Mouse (Mus musculus): Measurements from ENCODE around the gene Gas2.

Gas2 gene

GRCm38 (mm10) chr7:51880121-51880520, 18.3 kb downstream of the Gas2 start:
- DNase-seq (ENCODE audit: low spot score in 2 of 2): no peak

GRCm38 (mm10) chr7:51885345-51885744, 23.5 kb downstream of the Gas2 start:
- no peak for DNase-seq (ENCODE audit: low spot score in 2 of 2)

- DNase-seq (ENCODE audit: low spot score in 2 of 2): no peak
Observed at GRCm38 (mm10) chr7:51887678-51888567, 26.1 kb downstream of the Gas2 start.

- DNase-seq (ENCODE audit: low spot score in 2 of 2): no peak
Observed at GRCm38 (mm10) chr7:51889601-51890000, 27.8 kb downstream of the Gas2 start.

DNA sequence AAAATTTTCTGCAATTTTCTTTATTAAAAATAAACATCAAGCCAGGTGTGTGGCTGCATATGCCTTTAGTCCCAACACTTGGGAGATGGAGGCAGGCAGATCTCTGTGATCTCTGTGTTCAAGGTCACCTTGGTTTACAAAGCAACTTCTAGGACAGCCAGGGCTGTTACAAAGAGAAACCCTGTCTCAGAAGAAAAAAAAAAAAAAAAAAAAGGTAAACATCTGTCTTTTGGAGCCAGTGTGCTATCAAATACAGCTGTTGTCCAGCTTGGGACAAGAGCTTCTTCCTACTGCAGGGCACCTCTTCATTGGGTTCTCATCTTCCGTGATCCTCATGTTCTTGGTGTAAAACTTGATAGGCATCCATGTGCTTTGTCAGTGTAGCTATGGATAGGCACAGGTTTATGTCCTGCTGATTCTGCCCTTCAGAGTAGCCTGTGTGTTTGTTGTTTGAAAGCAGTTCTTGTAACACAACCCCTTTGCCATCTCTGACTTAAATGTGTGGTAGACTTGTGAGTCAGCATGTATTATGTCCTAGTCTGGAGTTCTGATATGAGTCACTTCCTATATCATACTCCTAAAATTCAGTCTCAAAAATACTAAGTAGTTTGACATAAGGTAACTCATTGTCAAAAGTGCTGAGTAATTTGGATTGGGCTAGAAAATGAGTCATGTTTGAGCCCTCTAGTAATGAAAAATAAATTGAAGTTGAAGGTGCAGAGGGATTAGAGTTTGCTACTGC, 30.6 kb downstream of the Gas2 start:
- no peak for DNase-seq (ENCODE audit: low spot score in 2 of 2)

GRCm38 (mm10) chr7:51893008-51893407, 31.2 kb downstream of the Gas2 start:
- DNase-seq (ENCODE audit: low spot score in 2 of 2): no peak

DNA sequence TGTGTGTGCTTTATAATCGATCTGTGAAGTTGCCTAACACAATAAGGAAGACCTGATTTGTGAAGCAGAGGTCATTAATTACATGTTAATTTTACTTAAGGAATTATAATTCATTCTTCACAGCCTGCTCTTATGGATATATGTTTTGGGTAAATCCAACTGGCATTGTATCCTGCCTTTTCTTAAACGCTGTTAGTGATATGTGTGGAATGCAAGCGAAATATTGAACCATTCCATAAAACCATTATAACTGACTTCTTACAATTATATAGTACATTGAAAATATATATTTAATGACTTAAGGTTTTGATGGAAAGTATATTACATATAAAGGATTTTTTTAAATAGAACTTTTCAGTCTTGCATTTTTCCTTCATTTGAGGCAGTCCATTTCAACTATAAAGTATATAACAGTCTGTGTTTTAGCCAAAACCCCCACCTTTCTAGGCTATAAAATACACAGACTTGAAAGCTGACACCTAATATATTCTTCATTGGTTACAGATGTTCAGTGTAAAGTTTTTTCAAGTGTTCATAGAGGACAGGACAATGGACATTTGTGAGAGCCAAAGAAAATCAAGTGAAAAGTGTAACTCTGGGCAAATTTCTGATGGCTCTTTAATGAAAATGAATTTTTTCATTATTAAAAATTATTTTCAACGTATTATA, 32.5 kb downstream of the Gas2 start:
- DNase-seq (ENCODE audit: low spot score in 2 of 2): no peak

DNA sequence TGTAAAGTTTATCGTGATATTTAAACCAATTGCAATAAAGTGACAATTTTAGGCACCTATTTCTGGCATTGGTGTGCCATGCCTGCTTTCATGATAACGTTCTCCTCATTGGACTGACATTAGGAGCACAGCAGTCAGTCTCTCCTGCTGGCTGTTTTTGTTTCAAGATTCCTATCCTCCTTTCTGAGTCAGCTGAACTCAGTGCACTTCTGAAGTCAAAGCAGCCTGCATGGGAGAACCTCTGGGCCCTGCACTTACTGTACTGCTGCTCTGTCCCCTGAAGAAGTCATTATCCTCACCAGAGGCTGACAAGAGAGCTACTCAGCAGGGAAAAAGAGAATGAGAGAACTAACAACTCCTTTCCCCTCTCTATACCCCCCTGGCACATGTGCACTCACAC, 33.1 kb downstream of the Gas2 start:
- no peak for DNase-seq (ENCODE audit: low spot score in 2 of 2)

DNA sequence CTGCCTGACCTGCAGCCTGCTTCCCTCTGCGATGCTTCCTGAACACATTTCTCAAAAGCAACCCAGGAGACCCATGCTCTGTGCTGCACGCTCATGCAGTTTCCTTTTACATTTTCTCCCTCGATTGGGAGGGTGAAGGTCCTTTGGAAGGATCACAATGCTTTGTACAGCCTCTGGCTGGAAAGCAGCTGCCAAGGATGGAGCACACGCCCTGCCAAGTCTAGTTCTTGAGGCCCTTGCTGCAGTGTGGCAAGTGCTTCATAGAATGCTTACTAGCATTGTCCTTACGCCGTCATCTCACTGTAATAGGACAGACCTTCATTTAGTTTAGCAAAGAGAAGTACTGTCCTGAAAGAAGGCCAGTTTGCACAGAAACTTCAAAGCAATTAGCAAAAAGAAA, 37.3 kb downstream of the Gas2 start:
- DNase-seq (ENCODE audit: low spot score in 2 of 2): no peak

DNA sequence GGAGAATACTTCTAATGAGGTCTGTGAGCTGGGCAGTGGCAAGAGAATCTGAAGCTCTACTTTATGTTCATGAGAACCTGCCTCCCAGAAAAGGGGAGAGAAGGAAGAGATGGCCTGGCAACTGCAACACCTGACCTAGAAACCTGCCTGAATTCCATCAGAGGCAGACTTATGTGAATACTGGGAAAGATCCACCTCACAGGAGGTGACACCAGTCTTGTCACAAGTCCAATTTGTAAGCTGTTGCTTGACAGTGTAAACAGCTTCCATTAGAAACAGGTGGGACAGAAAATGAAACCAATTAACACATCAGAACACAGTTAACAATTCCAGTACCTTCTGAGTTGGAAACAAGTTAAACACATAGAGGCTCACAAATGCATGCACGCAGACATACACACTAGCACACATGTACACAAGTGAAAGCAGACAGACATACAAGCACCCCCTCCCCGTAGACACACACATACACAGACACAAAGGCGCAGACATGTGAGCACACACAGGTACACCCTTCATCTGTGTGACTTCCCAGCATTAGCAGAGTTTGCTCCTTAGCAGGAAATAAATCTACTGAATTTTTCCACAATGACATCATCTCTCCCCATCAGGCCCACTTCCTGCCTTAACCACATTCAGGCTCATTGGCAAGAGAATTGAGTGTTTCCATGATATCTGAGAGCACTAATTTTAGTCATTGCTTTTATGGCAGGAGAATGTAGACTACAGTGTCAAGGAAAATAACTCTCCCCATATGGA, 51.7 kb downstream of the Gas2 start:
- DNase-seq (ENCODE audit: low spot score in 2 of 2): no peak

DNA sequence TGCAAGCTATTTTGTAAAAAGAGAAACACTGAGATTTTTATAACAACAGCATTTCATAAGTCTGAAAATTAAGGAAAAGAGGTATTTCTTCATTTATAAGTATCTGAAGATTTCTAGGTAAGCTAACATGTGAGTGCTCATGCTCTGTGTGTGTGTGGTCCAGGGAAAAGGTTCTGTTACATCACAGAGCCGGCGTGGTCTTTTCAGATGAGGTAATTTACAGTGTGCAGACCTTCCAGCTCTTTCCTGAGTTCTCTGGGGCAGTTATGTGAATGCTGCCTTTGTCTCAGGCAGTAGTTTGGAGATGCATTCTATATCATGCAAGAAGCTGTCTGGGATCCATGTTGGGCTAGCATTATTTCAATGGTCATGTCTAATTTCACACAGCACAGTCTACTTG, 52.3 kb downstream of the Gas2 start:
- no peak for DNase-seq (ENCODE audit: low spot score in 2 of 2)

- DNase-seq (ENCODE audit: low spot score in 2 of 2): no peak
Observed at GRCm38 (mm10) chr7:51928761-51929519, 67.1 kb downstream of the Gas2 start.

DNA sequence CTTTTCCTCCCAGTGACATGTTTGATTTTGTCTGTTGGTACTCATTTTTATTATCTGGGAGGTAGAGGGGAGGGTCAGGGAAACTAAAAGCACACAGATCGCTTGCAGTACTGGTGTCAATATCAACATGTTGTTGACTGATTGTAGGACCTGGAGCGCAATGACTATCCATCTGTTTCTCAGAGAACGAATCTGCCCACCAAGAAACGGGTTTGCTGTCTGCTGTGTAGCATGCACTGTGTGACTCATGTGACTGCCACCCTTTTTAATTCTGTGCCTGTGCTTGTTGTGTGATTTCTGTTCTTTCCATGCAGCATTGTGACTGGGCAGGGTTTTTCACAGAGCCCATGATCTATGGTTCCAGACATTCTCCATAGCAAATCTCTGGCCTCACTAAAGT, 69.4 kb downstream of the Gas2 start:
- no peak for DNase-seq (ENCODE audit: low spot score in 2 of 2)

DNA sequence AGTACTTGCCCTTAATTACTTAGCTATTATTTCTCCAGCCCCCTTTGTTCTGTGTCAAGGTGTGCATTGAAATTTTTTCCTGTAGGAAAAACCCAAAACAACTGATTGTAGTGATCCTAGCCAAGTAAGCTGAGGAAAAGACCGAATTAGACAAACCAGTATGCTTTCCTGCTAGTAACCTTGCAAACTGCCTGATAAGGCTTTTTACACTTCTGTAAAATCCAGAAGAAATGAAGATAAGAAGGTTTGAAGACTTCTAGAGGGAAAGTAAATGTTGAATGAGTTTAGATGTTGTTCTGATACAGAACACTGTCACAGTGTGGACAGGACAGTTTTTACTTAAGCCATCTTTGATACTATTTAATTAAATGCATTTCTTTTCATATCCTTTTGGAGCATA, 75.5 kb downstream of the Gas2 start:
- DNase-seq (ENCODE audit: low spot score in 2 of 2): no peak

DNA sequence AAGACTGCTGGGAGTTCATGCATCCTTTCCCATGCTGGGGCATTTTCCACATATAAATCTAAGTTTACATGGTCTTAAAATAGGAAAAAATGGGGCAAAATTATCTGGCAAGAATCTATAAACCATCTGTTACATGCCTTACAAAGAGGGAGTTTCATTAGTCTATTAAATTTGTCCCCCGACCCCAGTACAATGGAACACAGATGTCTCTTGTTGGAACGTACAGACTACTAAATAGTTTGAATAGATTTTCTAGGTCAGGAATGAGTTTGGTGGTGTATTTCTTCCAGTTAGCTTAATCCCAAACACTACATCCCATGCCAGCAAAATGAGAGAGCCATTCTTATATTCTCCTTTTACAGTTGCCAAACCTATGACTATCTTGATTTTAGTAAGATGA, 78.6 kb downstream of the Gas2 start:
- DNase-seq (ENCODE audit: low spot score in 2 of 2): no peak

- no peak for DNase-seq (ENCODE audit: low spot score in 2 of 2)
Observed at GRCm38 (mm10) chr7:51955424-51956041, 93.7 kb downstream of the Gas2 start.

- DNase-seq (ENCODE audit: low spot score in 2 of 2): no peak
Observed at GRCm38 (mm10) chr7:51957766-51958165, 96.0 kb downstream of the Gas2 start.

GRCm38 (mm10) chr7:51960698-51961374, 99.0 kb downstream of the Gas2 start:
- no peak for DNase-seq (ENCODE audit: low spot score in 2 of 2)

DNA sequence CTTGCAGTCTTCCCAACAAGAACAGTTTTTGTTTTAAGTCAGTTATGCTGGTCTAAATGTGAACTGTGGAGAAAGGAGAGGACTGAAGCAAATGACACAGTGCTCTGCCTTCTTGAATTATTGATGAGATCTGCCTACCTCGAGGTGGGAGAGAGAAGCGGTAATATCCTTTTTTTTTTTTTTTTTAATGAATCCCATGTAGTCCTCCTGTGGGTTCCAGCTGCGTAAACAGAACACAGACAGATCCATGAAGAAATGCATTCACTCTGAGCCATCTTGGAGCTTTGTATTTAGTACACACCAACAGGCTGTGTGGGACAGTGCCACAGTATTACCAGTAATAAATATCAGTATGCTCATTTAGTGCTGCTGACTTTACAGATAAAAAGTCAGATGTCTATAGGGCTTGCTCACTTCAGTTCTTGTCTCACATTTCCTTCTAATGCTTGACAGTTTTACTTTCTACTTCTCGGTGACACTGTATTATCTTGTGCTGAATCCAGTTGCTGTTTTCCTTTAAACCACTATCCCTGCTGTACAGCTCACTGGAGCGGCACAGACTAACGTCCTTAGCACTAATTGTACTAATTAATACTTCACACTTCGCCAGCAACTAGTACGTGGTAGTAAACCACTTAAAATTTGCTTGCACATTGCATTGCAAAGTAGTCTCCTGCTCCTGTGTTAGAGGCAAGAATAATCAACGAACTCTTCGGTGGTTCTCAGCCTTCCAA, 100.6 kb downstream of the Gas2 start:
- DNase-seq (ENCODE audit: low spot score in 2 of 2): no peak

All from frontal cortex, postnatal 14 days (tissue).